In genomic region chr4:102977778-102978321, GRCm38 (mm10) we compare ENCODE assay signal across 8 mouse cellular contexts. TPM values are rescaled to one million over a fixed set of nuclear protein-coding genes. Genes with fewer than 3 reads are reported as not detected.
DNase-seq lines count a peak whose midpoint lies in the region; ATAC-seq and TF ChIP-seq lines count a peak whose summit lies in the region.
"Had no signal": no experiment of that assay in that cellular context is flagged by ENCODE, and none has a peak within 500 bp of the region (broad histone marks: within the 10 kb centered on the region; RNA-seq: fewer than 3 reads in every experiment).

No protein-coding gene starts in this region.

- 10% methylated on average over 16 of the region's 16 CpGs for WGBS in lung, embryonic 14.5 days
- WGBS in lung, adult 2 months = 16% methylated on average over 16 of the region's 16 CpGs
- WGBS in forebrain, embryonic 12.5 days = 10% methylated on average over 16 of the region's 16 CpGs
- 7% methylated on average over 16 of the region's 16 CpGs for WGBS in limb, embryonic 13.5 days
- 11% methylated on average over 16 of the region's 16 CpGs for WGBS in stomach, embryonic 15.5 days

- H3K4me2 ChIP-seq in lung, embryonic 14.5 days = peak overlapping the region; percentile 70
- H3K4me2 ChIP-seq in forebrain, embryonic 12.5 days = peak overlapping the region; percentile 49
- H3K4me2 ChIP-seq in limb, embryonic 13.5 days (replicated peaks) = peak overlapping the region; percentile 81
- peak overlapping the region; percentile 53 for H3K4me2 ChIP-seq in stomach, embryonic 15.5 days

- H3K9ac ChIP-seq in lung, embryonic 14.5 days = no peak overlapping the region; the same call in 1 of the 2 replicates
- H3K9ac ChIP-seq in forebrain, embryonic 12.5 days = no peak overlapping the region
- no peak overlapping the region for H3K9ac ChIP-seq in limb, embryonic 13.5 days
- H3K9ac ChIP-seq in stomach, embryonic 15.5 days = no peak overlapping the region

- no peak for ATAC-seq in lung, embryonic 14.5 days (ENCODE audit: insufficient read depth)
- no peak for ATAC-seq in forebrain, embryonic 12.5 days (ENCODE audit: low FRiP score)
- no peak; the same call in 1 of the 2 replicates for ATAC-seq in limb, embryonic 13.5 days (ENCODE audit: low FRiP score, low read depth)
- no peak for ATAC-seq in stomach, embryonic 15.5 days (ENCODE audit: insufficient read depth, low FRiP score, low read depth)
- ATAC-seq in erythroid progenitor cell, adult 5-6 weeks (replicated peaks; ENCODE audit: low FRiP score, poor library complexity, severe bottlenecking) = no peak

- TF ChIP-seq CTCF in lung, embryonic 14.5 days (IDR thresholded peaks at IDR 0.05; ENCODE audit: low read depth) = no peak
- no peak for TF ChIP-seq CTCF in lung, adult 2 months (IDR thresholded peaks at IDR 0.05; ENCODE audit: insufficient read depth, low read length)

- no peaks in the 10 kb centered on the region for H3K9me3 ChIP-seq in lung, embryonic 14.5 days (ENCODE audit: low read depth, low read length)
- no peaks in the 10 kb centered on the region for H3K9me3 ChIP-seq in forebrain, embryonic 12.5 days
- no peaks in the 10 kb centered on the region for H3K9me3 ChIP-seq in limb, embryonic 13.5 days
- H3K9me3 ChIP-seq in stomach, embryonic 15.5 days = no peaks in the 10 kb centered on the region

- H3K4me1 ChIP-seq in lung, embryonic 14.5 days (ENCODE audit: insufficient read depth) = 0 out of 2 replicates have a peak, but pooled peaks cover 4% of the 10 kb centered on the region
- H3K4me1 ChIP-seq in lung, adult 2 months (ENCODE audit: control insufficient read depth, insufficient read depth, low read length) = no peaks in the 10 kb centered on the region
- peaks cover 25% of the 10 kb centered on the region for H3K4me1 ChIP-seq in forebrain, embryonic 12.5 days
- peaks cover 12% of the 10 kb centered on the region for H3K4me1 ChIP-seq in limb, embryonic 13.5 days
- peaks cover 4% of the 10 kb centered on the region; the same call in 1 of the 2 replicates for H3K4me1 ChIP-seq in stomach, embryonic 15.5 days

- H3K27me3 ChIP-seq in lung, embryonic 14.5 days (ENCODE audit: insufficient read depth, low read length) = peaks cover 5% of the 10 kb centered on the region; the same call in 1 of the 2 replicates
- peaks cover 45% of the 10 kb centered on the region for H3K27me3 ChIP-seq in forebrain, embryonic 12.5 days
- peaks cover 26% of the 10 kb centered on the region for H3K27me3 ChIP-seq in limb, embryonic 13.5 days
- no peaks in the 10 kb centered on the region for H3K27me3 ChIP-seq in stomach, embryonic 15.5 days (replicated peaks)

- H3K4me3 ChIP-seq in lung, embryonic 14.5 days (ENCODE audit: low read depth, low read length) = peak overlapping the region; percentile 14; the same call in 1 of the 2 replicates
- no peak overlapping the region for H3K4me3 ChIP-seq in lung, adult 2 months (replicated peaks; ENCODE audit: extremely low read depth, low read depth, low read length)
- peak overlapping the region; percentile 23 for H3K4me3 ChIP-seq in forebrain, embryonic 12.5 days (replicated peaks)
- peak overlapping the region; percentile 40 for H3K4me3 ChIP-seq in limb, embryonic 13.5 days
- no peak overlapping the region for H3K4me3 ChIP-seq in stomach, embryonic 15.5 days (replicated peaks)

- H3K27ac ChIP-seq in lung, embryonic 14.5 days (ENCODE audit: low read depth) = no peak overlapping the region
- H3K27ac ChIP-seq in forebrain, embryonic 12.5 days = no peak overlapping the region
- no peak overlapping the region for H3K27ac ChIP-seq in limb, embryonic 13.5 days
- H3K27ac ChIP-seq in stomach, embryonic 15.5 days = no peak overlapping the region

- peak; percentile 11 for DNase-seq in lung, embryonic 14.5 days
- no peak for DNase-seq in lung, adult 2 months
- no peak for DNase-seq in right cerebral cortex, postnatal 36 days (ENCODE audit: low spot score in 2 of 2)

- TF ChIP-seq POLR2A in lung, adult 2 months (IDR thresholded peaks at IDR 0.05; ENCODE audit: borderline replicate concordance, extremely low read depth, low read depth, low read length) = no peak

- H3K36me3 ChIP-seq in lung, embryonic 14.5 days (ENCODE audit: insufficient read depth) = no peaks in the 10 kb centered on the region
- H3K36me3 ChIP-seq in forebrain, embryonic 12.5 days (replicated peaks) = no peaks in the 10 kb centered on the region
- H3K36me3 ChIP-seq in limb, embryonic 13.5 days = no peaks in the 10 kb centered on the region
- no peaks in the 10 kb centered on the region for H3K36me3 ChIP-seq in stomach, embryonic 15.5 days

RNA-seq across cellular contexts. Expression of gene Tctex1d1, which starts 0.6 kb away (rescaled TPM):
- 0.69 and 1.3 TPM in 2 replicates for polyA plus RNA-seq in lung, embryonic 14.5 days (2014; fragmentation: Nextera tagmentation; extraction: Ambion mirVana)
- not detected in 2 replicates for polyA plus RNA-seq in lung, adult 2 months (2012; rRNA removed)
- 0.54 and 0.86 TPM in 2 replicates for polyA plus RNA-seq in forebrain, embryonic 12.5 days (2016; fragmentation: Nextera tagmentation; extraction: Ambion mirVana)
- 0.59 and 1.1 TPM in 2 replicates for polyA plus RNA-seq in limb, embryonic 13.5 days (2015; fragmentation: Nextera tagmentation; extraction: Ambion mirVana)
- polyA plus RNA-seq in stomach, embryonic 15.5 days (2015; fragmentation: Nextera tagmentation; extraction: Ambion mirVana) = 1.1 and 1.8 TPM in 2 replicates
- total RNA-seq in erythroid progenitor cell, adult 5-6 weeks (2015; ENCODE audit: low replicate concordance) = 3.2 TPM in 1 of 2 replicates, not detected in the other
- total RNA-seq in erythroid progenitor cell, adult 5-6 weeks (2017; ENCODE audit: low replicate concordance) = not detected in 2 replicates

RNA-seq across cellular contexts. Expression of gene Insl5, which starts 48.8 kb away (rescaled TPM):
- not detected in 2 replicates for polyA plus RNA-seq in lung, embryonic 14.5 days (2014; fragmentation: Nextera tagmentation; extraction: Ambion mirVana)
- polyA plus RNA-seq in lung, adult 2 months (2012; rRNA removed) = 0.57 TPM in 1 of 2 replicates, not detected in the other
- not detected in 2 replicates for polyA plus RNA-seq in forebrain, embryonic 12.5 days (2016; fragmentation: Nextera tagmentation; extraction: Ambion mirVana)
- polyA plus RNA-seq in limb, embryonic 13.5 days (2015; fragmentation: Nextera tagmentation; extraction: Ambion mirVana) = not detected in 2 replicates
- not detected in 2 replicates for polyA plus RNA-seq in stomach, embryonic 15.5 days (2015; fragmentation: Nextera tagmentation; extraction: Ambion mirVana)
- total RNA-seq in erythroid progenitor cell, adult 5-6 weeks (2015; ENCODE audit: low replicate concordance) = not detected in 2 replicates
- total RNA-seq in erythroid progenitor cell, adult 5-6 weeks (2017; ENCODE audit: low replicate concordance) = not detected in 2 replicates
- total RNA-seq: layer of hippocampus, postnatal 10 days had no signal

Comparison
In these comparisons a context has a peak if more than half of its experiments do, and no peak if none do; other contexts are left out.
1. H3K4me3 ChIP-seq: peak in lung, embryonic 14.5 days (single experiment), forebrain, embryonic 12.5 days (single experiment) and limb, embryonic 13.5 days (single experiment); none in lung, adult 2 months (single experiment) and stomach, embryonic 15.5 days (single experiment).
2. Peak in every context shown above with its lines, with median percentiles within 50 percentile points of each other: H3K4me2 ChIP-seq.